Mouse (Mus musculus) midbrain, embryonic 12.5 days (tissue): ENCODE data around the gene Dnajc1. TPM values are rescaled to one million over a fixed set of nuclear protein-coding genes. Genes with fewer than 3 reads are reported as not detected.

Experiments used
- ATAC-seq: fragments of 200-750 bp; cut with Nextera tagmentation; 2 replicates; pipeline ENCODE4 v1.8.0; 2017; ENCODE audit warnings: low read depth, moderate TSS enrichment, moderate library complexity; ENCODE audit not compliant: low FRiP score
- H3K27ac ChIP-seq: fragments of 300-500 bp; sonication (generic); replicated peaks from 2 replicates; pipeline ENCODE4 v1.5.1; 2016; ENCODE audit warnings: mild to moderate bottlenecking
- H3K27me3 ChIP-seq: fragments of 300-500 bp; sonication (generic); 2 replicates; pipeline ENCODE4 v1.6.1; 2016; ENCODE audit warnings: mild to moderate bottlenecking
- H3K36me3 ChIP-seq: fragments of 300-500 bp; sonication (generic); 2 replicates; pipeline ENCODE4 v1.6.1; 2016
- H3K4me1 ChIP-seq: fragments of 300-500 bp; sonication (generic); 2 replicates; pipeline ENCODE4 v1.6.1; 2016
- H3K4me2 ChIP-seq: fragments of 300-500 bp; sonication (generic); replicated peaks from 2 replicates; pipeline ENCODE4 v1.6.1; 2016; ENCODE audit warnings: mild to moderate bottlenecking, moderate library complexity
- H3K4me3 ChIP-seq: fragments of 300-500 bp; sonication (generic); 2 replicates; pipeline ENCODE4 v1.5.1; 2016; ENCODE audit warnings: mild to moderate bottlenecking
- H3K9ac ChIP-seq: fragments of 300-500 bp; sonication (generic); replicated peaks from 2 replicates; pipeline ENCODE4 v1.6.1; 2016; ENCODE audit warnings: mild to moderate bottlenecking, moderate library complexity
- H3K9me3 ChIP-seq: fragments of 300-500 bp; sonication (generic); 2 replicates; pipeline ENCODE4 v1.6.1; 2016; ENCODE audit warnings: mild to moderate bottlenecking
- WGBS: fragments of 180-500 bp; shearing (Covaris S2); methylation state at CpG from one replicate; pipeline ENCODE4 v1.1.7; 2016; 5-methylcytosine and 5-hydroxymethylcytosine counted together
- polyA plus RNA-seq: library from polyadenylated mRNA; unstranded; fragments of >200 nt; fragmentation: Nextera tagmentation; extraction: Ambion mirVana; gene quantifications from 2 replicates; pipeline ENCODE4 v1.2.1, GENCODE M21; 2016

Dnajc1 gene
- polyA plus RNA-seq, 1 experiment from 2014 or later: 33.3 TPM

DNA sequence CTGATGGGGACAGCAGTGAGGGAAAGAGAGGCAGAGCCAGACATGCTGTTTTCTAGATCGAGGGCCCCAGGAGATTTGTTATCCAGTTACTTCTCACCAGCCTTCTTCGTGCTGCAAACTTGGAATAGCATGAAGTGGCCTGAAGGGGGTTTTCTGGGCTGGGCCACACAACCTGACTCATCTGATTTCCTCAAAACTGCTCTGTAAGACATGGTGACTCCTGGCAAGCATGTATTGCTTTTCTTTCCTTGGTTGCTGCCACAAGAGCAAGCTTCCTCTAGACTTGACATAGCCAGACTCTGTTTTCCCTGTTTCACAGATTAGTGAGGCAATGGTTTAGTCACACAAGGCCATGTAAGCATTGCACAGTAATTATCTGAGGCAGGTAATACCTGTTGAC is 178.6 kb downstream of the Dnajc1 start:
- Histone ChIP-seq H3K4me1 (no peaks in the 10 kb centered on the region), H3K27ac (no peak overlapping the region), H3K36me3 (peaks cover 62% of the 10 kb centered on the region), H3K4me2 (no peak overlapping the region), H3K27me3 (no peaks in the 10 kb centered on the region), H3K9ac (no peak overlapping the region), H3K4me3 (no peak overlapping the region), H3K9me3 (no peaks in the 10 kb centered on the region)
- ATAC-seq: no peak
- 89% methylated on average over 2 of the region's 2 CpGs for WGBS

- no peak for ATAC-seq
Observed at GRCm38 (mm10) chr2:18209948-18210347, 182.7 kb downstream of the Dnajc1 start.

GRCm38 (mm10) chr2:18209211-18209823 is 183.3 kb downstream of the Dnajc1 start:
- Histone ChIP-seq H3K27me3 (no peaks in the 10 kb centered on the region), H3K9ac (no peak overlapping the region), H3K4me3 (no peak overlapping the region), H3K4me2 (no peak overlapping the region), H3K27ac (no peak overlapping the region), H3K9me3 (no peaks in the 10 kb centered on the region), H3K4me1 (0 out of 2 replicates have a peak, but pooled peaks cover 4% of the 10 kb centered on the region), H3K36me3 (peaks cover 69% of the 10 kb centered on the region)
- WGBS: 89% methylated on average over 7 of the region's 7 CpGs
- no peak for ATAC-seq

More at GRCm38 (mm10) chr2:18209948-18210347, 182.7 kb downstream of the Dnajc1 start:
- Histone ChIP-seq H3K9me3 (no peaks in the 10 kb centered on the region), H3K36me3 (peaks cover 74% of the 10 kb centered on the region), H3K27ac (no peak overlapping the region), H3K4me1 (0 out of 2 replicates have a peak, but pooled peaks cover 4% of the 10 kb centered on the region), H3K4me2 (no peak overlapping the region), H3K4me3 (no peak overlapping the region), H3K27me3 (no peaks in the 10 kb centered on the region), H3K9ac (no peak overlapping the region)
- WGBS: 100% methylated on average over 4 of the region's 4 CpGs

DNA sequence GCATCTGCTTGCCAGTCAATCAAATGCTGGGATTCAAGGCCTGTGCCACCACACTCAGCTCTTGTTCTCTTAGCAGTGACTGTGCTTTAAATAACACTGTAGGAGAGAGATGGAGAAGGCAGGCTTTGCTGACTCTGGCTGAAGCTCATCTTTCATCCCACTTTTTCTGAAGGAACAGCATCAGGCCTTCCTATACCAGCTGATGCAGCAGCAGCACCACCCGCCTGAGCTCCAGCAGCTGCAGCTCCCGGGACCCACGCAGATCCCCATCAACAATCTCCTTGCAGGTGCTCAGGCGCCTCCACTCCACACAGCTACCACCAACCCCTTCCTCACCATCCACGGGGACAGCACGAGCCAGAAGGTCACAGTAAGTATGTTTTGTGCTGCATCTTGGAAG is 184.1 kb downstream of the Dnajc1 start:
- 88% methylated on average over 6 of the region's 6 CpGs for WGBS
- no peak overlapping the region for H3K4me2 ChIP-seq
- H3K36me3 ChIP-seq: peaks cover 67% of the 10 kb centered on the region
- ATAC-seq: no peak
- H3K4me1 ChIP-seq: 0 out of 2 replicates have a peak, but pooled peaks cover 4% of the 10 kb centered on the region
- no peak overlapping the region for H3K27ac ChIP-seq
- no peaks in the 10 kb centered on the region for H3K27me3 ChIP-seq
- no peak overlapping the region for H3K9ac ChIP-seq
- H3K9me3 ChIP-seq: no peaks in the 10 kb centered on the region
- H3K4me3 ChIP-seq: no peak overlapping the region

- no peaks in the 10 kb centered on the region for H3K27me3 ChIP-seq
- 0 out of 2 replicates have a peak, but pooled peaks cover 4% of the 10 kb centered on the region for H3K4me1 ChIP-seq
- no peak; the same call in 1 of the 2 replicates for ATAC-seq
- H3K4me2 ChIP-seq: no peak overlapping the region
- peaks cover 69% of the 10 kb centered on the region for H3K36me3 ChIP-seq
- 88% methylated on average over 10 of the region's 10 CpGs for WGBS
- H3K9ac ChIP-seq: no peak overlapping the region
- H3K27ac ChIP-seq: no peak overlapping the region
- no peak overlapping the region for H3K4me3 ChIP-seq
- 0 out of 2 replicates have a peak, but pooled peaks cover 3% of the 10 kb centered on the region for H3K9me3 ChIP-seq
Observed at GRCm38 (mm10) chr2:18206811-18207210, 185.8 kb downstream of the Dnajc1 start.

DNA sequence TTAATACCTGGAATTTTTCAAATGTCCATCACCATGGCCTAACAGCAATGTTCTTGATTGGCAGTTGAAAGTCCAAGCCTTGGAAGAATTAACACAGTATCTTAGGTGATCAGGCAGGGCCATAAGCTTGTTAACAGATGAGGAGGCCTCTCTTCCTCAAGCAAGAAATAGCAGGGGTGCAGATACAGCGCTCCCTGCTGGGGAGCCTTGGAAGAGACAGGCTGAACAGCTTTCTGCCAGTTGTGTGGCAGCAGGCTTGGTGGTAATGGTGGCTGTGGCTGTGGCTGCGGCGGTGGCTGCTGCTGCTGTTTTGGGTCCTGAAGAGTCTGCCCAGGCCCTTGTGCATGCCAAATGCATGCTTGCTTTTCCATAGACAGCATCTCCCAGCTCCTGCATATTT is 187.5 kb downstream of the Dnajc1 start:
- ATAC-seq: no peak
- Histone ChIP-seq H3K27me3 (no peaks in the 10 kb centered on the region), H3K27ac (no peak overlapping the region), H3K4me3 (no peak overlapping the region), H3K9ac (no peak overlapping the region), H3K4me1 (0 out of 2 replicates have a peak, but pooled peaks cover 4% of the 10 kb centered on the region), H3K9me3 (0 out of 2 replicates have a peak, but pooled peaks cover 3% of the 10 kb centered on the region), H3K4me2 (no peak overlapping the region), H3K36me3 (peaks cover 64% of the 10 kb centered on the region)
- WGBS: 75% methylated on average over 3 of the region's 3 CpGs

GRCm38 (mm10) chr2:18202923-18203322 is 189.7 kb downstream of the Dnajc1 start:
- Histone ChIP-seq H3K4me3 (no peak overlapping the region), H3K27me3 (no peaks in the 10 kb centered on the region), H3K9ac (no peak overlapping the region), H3K4me1 (0 out of 2 replicates have a peak, but pooled peaks cover 4% of the 10 kb centered on the region), H3K4me2 (no peak overlapping the region), H3K9me3 (0 out of 2 replicates have a peak, but pooled peaks cover 3% of the 10 kb centered on the region), H3K36me3 (peaks cover 60% of the 10 kb centered on the region), H3K27ac (no peak overlapping the region)
- ATAC-seq: no peak
- 95% methylated on average over 4 of the region's 4 CpGs for WGBS

GRCm38 (mm10) chr2:18201820-18202462 is 190.7 kb downstream of the Dnajc1 start:
- H3K9me3 ChIP-seq: 0 out of 2 replicates have a peak, but pooled peaks cover 3% of the 10 kb centered on the region
- ATAC-seq: no peak
- H3K4me2 ChIP-seq: no peak overlapping the region
- WGBS: 100% methylated on average over 1 of the region's 1 CpGs
- H3K4me1 ChIP-seq: 0 out of 2 replicates have a peak, but pooled peaks cover 4% of the 10 kb centered on the region
- no peaks in the 10 kb centered on the region for H3K27me3 ChIP-seq
- no peak overlapping the region for H3K27ac ChIP-seq
- H3K4me3 ChIP-seq: no peak overlapping the region
- no peak overlapping the region for H3K9ac ChIP-seq
- peaks cover 58% of the 10 kb centered on the region for H3K36me3 ChIP-seq

DNA sequence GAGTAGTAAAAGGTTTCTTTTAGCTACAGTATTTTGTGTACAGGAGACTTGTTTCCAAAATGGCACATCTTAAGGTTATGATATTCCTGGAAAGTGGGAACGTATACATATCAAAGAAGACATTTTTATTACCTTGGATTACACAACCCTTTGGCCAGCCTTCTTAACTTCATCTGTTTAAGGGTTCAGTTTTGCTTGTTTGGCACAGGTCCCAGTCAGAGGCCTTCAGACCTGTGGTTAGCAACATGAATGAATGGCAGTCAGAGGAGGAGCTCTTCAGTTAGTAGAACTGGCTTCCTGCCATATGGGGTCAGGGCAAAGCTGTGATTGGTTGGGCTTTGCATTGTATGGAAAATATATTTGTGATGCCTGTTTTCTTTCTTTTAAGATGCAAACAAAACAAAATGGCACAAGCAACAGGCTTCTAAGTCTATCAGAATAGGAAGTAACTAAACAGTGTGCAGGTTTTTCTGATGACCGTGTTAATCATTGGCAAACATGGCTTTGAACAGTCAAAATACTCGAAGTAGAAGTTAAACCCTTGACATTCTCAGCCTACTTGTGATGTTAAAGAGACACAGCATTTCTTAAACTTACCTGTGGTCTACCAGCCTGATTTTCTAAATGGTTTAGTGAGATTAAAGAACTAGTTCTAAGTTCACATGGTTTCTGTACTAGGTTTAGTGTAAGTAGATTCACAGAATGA is 196.8 kb downstream of the Dnajc1 start:
- H3K4me2 ChIP-seq: no peak overlapping the region
- H3K4me1 ChIP-seq: no peaks in the 10 kb centered on the region
- H3K27ac ChIP-seq: no peak overlapping the region
- H3K9me3 ChIP-seq: no peaks in the 10 kb centered on the region
- peaks cover 32% of the 10 kb centered on the region for H3K36me3 ChIP-seq
- H3K27me3 ChIP-seq: no peaks in the 10 kb centered on the region
- ATAC-seq: no peak
- no peak overlapping the region for H3K4me3 ChIP-seq
- no peak overlapping the region for H3K9ac ChIP-seq
- 93% methylated on average over 3 of the region's 3 CpGs for WGBS

- ATAC-seq: no peak
- Histone ChIP-seq H3K4me1 (no peaks in the 10 kb centered on the region), H3K9ac (no peak overlapping the region), H3K4me3 (no peak overlapping the region), H3K27me3 (no peaks in the 10 kb centered on the region), H3K4me2 (no peak overlapping the region), H3K27ac (no peak overlapping the region), H3K9me3 (no peaks in the 10 kb centered on the region), H3K36me3 (peaks cover 35% of the 10 kb centered on the region)
- 94% methylated on average over 4 of the region's 4 CpGs for WGBS
Observed at GRCm38 (mm10) chr2:18195285-18195684, 197.3 kb downstream of the Dnajc1 start.

DNA sequence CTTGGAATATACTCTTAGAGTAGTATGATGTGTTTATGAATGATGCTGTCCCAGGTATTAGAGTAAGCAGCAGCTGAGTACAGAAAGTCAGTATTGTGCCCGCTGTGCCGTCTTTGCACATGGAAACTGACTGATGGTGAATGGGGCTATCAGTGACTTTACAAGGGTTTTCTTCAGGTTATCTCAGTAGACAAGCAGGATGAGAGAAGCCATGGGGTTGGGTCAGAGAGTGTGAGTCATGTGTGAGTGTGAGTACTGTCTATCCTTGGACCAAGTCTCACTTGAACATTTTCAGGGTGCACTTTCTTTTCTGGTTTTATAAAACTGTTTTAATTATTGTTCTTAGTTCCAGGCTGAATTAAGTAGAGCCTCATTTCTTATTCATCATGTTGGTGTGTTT is 204.3 kb downstream of the Dnajc1 start:
- H3K9me3 ChIP-seq: no peaks in the 10 kb centered on the region
- H3K36me3 ChIP-seq: peaks cover 51% of the 10 kb centered on the region
- H3K9ac ChIP-seq: no peak overlapping the region
- no peaks in the 10 kb centered on the region for H3K4me1 ChIP-seq
- no peaks in the 10 kb centered on the region for H3K27me3 ChIP-seq
- 99% methylated on average over 2 of the region's 2 CpGs for WGBS
- no peak overlapping the region for H3K4me2 ChIP-seq
- H3K4me3 ChIP-seq: no peak overlapping the region
- no peak for ATAC-seq
- H3K27ac ChIP-seq: no peak overlapping the region

DNA sequence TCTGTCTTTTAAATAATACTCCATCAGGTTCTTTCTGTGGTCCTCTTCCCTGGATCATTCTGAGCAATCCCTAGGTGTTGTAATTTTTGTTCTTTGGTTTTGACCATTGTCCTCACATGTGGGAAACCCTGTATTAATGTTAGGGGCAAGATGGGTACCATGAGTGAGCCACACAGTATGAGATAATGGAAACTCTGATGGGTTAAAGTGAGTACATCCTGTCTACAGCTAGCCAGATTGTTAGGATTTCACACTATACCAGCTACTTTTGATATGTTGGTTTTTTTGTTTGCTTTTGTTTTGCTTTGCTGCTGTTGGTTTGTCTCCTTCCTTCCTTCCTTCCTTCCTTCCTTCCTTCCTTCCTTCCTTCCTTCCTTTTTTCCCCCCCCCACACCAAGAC is 209.6 kb downstream of the Dnajc1 start:
- Histone ChIP-seq H3K4me2 (no peak overlapping the region), H3K9me3 (no peaks in the 10 kb centered on the region), H3K9ac (no peak overlapping the region), H3K27ac (no peak overlapping the region), H3K4me3 (no peak overlapping the region), H3K27me3 (no peaks in the 10 kb centered on the region), H3K4me1 (no peaks in the 10 kb centered on the region), H3K36me3 (peaks cover 36% of the 10 kb centered on the region)
- no peak for ATAC-seq
